Mouse (Mus musculus) neural tube, embryonic 12.5 days (tissue): ENCODE data around the gene Vmn2r85. TPM values are rescaled to one million over a fixed set of nuclear protein-coding genes. Genes with fewer than 3 reads are reported as not detected.

Experiments used
- ATAC-seq: fragments of 200-750 bp; cut with Nextera tagmentation; 2 replicates; pipeline ENCODE4 v1.8.0; 2017; ENCODE audit warnings: low read depth, mild to moderate bottlenecking, moderate TSS enrichment, moderate library complexity; ENCODE audit not compliant: low FRiP score
- H3K27ac ChIP-seq: fragments of 300-500 bp; sonication (generic); 2 replicates; pipeline ENCODE4 v1.5.1; 2016
- H3K27me3 ChIP-seq: fragments of 300-500 bp; sonication (generic); replicated peaks from 2 replicates; pipeline ENCODE4 v1.6.1; 2016; ENCODE audit warnings: mild to moderate bottlenecking
- H3K36me3 ChIP-seq: fragments of 300-500 bp; sonication (generic); 2 replicates; pipeline ENCODE4 v1.6.1; 2016; ENCODE audit warnings: mild to moderate bottlenecking
- H3K4me1 ChIP-seq: fragments of 300-500 bp; sonication (generic); 2 replicates; pipeline ENCODE4 v1.6.1; 2016
- H3K4me2 ChIP-seq: fragments of 300-500 bp; sonication (generic); replicated peaks from 2 replicates; pipeline ENCODE4 v1.6.1; 2016; ENCODE audit warnings: mild to moderate bottlenecking
- H3K4me3 ChIP-seq: fragments of 300-500 bp; sonication (generic); 2 replicates; pipeline ENCODE4 v1.5.1; 2016
- H3K9ac ChIP-seq: fragments of 300-500 bp; sonication (generic); 2 replicates; pipeline ENCODE4 v1.6.1; 2016; ENCODE audit warnings: mild to moderate bottlenecking
- H3K9me3 ChIP-seq: fragments of 300-500 bp; sonication (generic); 2 replicates; pipeline ENCODE4 v1.6.1; 2016; ENCODE audit warnings: mild to moderate bottlenecking
- WGBS: fragments of 180-500 bp; shearing (Covaris S2); methylation state at CpG from one replicate; pipeline ENCODE4 v1.1.7; 2016; 5-methylcytosine and 5-hydroxymethylcytosine counted together
- polyA plus RNA-seq: library from polyadenylated mRNA; unstranded; fragments of >200 nt; fragmentation: Nextera tagmentation; extraction: Ambion mirVana; gene quantifications from 2 replicates; pipeline ENCODE4 v1.2.1, GENCODE M21; 2016

Gene Vmn2r85
- polyA plus RNA-seq, 1 experiment from 2014 or later = not detected

DNA sequence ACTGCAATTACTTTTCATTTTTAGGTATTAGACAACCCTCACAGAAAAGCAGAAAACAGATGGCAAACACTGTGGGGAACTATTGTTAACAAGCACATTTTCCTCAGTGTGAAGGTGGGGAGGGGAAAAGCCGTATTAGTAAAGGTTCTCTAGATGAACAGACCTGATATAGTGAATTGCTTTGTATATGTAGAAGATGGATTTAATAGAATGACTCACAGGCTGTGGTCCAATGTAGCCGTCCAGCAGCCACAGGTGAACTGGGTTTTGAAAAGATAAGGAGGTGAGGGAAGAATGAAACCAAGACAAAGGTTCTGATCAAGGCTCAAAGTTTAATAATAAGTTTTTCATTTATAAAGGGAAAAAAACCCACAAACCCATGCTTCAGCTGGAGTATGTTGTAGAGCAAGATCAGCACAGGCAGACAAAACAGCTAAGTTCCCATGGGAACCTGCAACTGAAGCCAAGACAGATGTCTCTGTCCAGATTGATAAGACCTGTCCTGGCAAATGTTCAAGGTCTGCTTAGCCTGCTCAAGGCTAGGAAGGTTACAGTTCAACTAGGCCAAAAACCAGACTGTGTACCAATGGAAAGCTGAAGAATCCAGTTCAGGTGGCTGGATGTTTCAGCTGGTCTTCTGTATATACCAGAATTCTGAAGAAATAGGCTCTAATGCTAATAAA, 56.9 kb downstream of the Vmn2r85 start:
- Histone ChIP-seq H3K4me2 (no peak overlapping the region), H3K36me3 (no peaks in the 10 kb centered on the region), H3K4me3 (no peak overlapping the region), H3K9ac (no peak overlapping the region), H3K27ac (no peak overlapping the region), H3K27me3 (no peaks in the 10 kb centered on the region), H3K9me3 (no peaks in the 10 kb centered on the region), H3K4me1 (no peaks in the 10 kb centered on the region)
- ATAC-seq = no peak
- 90% methylated on average over 2 of the region's 2 CpGs for WGBS

DNA sequence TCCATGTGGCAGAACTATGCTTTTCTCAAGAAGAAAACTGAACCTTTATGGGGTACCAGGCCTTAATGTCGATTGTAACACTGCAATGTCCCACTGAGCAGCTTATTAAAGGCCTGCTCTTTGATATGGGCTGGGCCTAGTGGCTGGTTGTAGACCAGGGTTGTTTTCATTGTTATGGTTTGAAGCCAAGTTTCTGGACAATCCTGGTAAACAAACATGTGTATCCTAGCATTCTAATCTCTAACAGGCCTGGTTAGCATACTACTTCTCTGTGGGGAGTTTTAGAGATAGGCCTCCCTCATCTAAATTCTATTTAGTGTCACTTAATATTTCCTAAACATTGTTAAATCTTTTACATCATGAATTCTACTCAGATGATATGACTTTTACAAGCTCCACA, 57.9 kb downstream of the Vmn2r85 start:
- Histone ChIP-seq H3K4me1 (no peaks in the 10 kb centered on the region), H3K36me3 (no peaks in the 10 kb centered on the region), H3K9me3 (no peaks in the 10 kb centered on the region), H3K9ac (no peak overlapping the region), H3K27me3 (no peaks in the 10 kb centered on the region), H3K27ac (no peak overlapping the region), H3K4me2 (no peak overlapping the region), H3K4me3 (no peak overlapping the region)
- no peak for ATAC-seq
- WGBS = 62% methylated on average over 1 of the region's 1 CpGs

DNA sequence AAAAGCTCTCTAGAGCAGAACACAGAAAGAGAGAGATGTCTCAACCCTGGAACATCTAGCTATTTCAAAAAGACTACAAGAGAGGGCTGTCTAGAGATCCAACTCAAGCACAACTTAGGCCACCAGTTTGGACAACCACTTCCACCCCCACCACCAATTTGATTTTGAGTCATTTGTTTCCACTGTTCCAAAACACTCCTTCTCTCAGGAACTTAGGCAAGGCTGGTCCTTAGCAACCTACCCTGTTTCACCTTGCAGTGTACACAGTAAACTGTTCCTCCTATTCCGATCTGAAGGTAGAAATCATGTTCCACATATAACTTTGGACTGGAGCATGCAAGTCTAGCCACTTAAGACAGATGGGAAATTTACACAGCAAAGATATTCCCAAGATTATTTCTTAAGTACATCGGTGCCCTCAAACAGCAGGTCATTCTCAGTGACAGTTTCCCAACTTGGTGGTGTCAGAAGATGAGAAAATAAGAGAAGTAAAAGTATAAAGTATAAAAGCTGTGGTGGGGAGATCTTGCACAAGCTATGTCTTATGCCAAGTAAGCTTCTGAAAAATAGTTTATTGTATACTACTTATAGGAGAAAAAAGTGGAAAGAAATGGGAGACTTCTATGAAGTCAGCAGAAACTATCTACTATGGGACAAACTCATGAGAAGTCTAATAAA, 59.4 kb downstream of the Vmn2r85 start:
- Histone ChIP-seq H3K9me3 (no peaks in the 10 kb centered on the region), H3K27me3 (no peaks in the 10 kb centered on the region), H3K4me2 (no peak overlapping the region), H3K36me3 (no peaks in the 10 kb centered on the region), H3K4me3 (no peak overlapping the region), H3K4me1 (no peaks in the 10 kb centered on the region), H3K27ac (no peak overlapping the region), H3K9ac (no peak overlapping the region)
- ATAC-seq = no peak
- 90% methylated on average over 2 of the region's 2 CpGs for WGBS

DNA sequence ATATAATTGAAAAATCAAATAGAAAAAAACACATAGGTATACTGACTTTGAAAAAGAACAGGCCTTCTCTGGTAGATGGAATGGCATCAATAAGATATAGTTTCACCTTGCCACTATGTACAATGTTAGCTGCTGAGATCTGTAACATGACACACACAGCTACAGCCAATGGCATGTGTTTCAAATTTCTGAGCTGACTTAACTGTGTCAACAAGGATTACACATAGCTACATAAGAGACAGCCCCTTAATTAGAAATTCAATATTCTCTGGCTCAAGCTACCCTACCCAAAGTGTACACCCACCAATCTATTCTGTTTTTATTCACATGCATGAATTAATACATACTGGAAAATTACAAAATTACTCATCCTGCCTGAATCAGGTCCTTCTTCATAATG, 61.1 kb downstream of the Vmn2r85 start:
- no peak overlapping the region for H3K9ac ChIP-seq
- H3K36me3 ChIP-seq = no peaks in the 10 kb centered on the region
- no peaks in the 10 kb centered on the region for H3K4me1 ChIP-seq
- ATAC-seq = no peak
- no peak overlapping the region for H3K4me2 ChIP-seq
- H3K9me3 ChIP-seq = no peaks in the 10 kb centered on the region
- no peak overlapping the region for H3K4me3 ChIP-seq
- H3K27me3 ChIP-seq = no peaks in the 10 kb centered on the region
- H3K27ac ChIP-seq = no peak overlapping the region

DNA sequence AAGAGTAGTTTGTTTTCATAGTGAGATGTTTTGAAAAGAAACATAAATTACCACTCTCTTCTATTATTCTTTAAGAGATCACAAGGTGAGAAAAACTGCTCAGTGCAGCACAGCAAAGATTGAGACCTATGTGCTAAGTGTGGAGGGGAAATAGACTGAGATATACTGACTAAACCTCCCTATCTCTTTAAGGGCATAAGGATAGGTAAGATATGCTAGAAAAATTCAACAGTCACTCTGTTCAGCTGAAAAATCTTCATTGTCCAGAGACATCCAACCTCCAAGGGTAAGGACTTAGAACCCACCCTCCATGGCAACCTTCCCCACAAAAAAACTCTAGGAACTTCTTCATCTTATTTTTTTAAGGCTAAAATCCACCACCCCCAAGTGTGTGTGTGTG, 64.7 kb downstream of the Vmn2r85 start:
- Histone ChIP-seq H3K27ac (no peak overlapping the region), H3K4me2 (no peak overlapping the region), H3K27me3 (no peaks in the 10 kb centered on the region), H3K4me1 (no peaks in the 10 kb centered on the region), H3K36me3 (no peaks in the 10 kb centered on the region), H3K9ac (no peak overlapping the region), H3K9me3 (no peaks in the 10 kb centered on the region), H3K4me3 (no peak overlapping the region)
- ATAC-seq = no peak

Other genes starting within 250 kb of the Vmn2r85 start
- gene Olfr826, start 245.5 kb downstream of the Vmn2r85 start, polyA plus RNA-seq = not detected in 2 replicates
- not detected in 2 replicates for gene Olfr827, start 215.3 kb downstream of the Vmn2r85 start, polyA plus RNA-seq
- gene Neurod4, start 149.5 kb downstream of the Vmn2r85 start, polyA plus RNA-seq = 24.2 and 27.6 TPM in 2 replicates
- 0.27 and 0.44 TPM in 2 replicates for gene Tespa1, start 106.8 kb downstream of the Vmn2r85 start, polyA plus RNA-seq
- gene Vmn2r84, start 35.4 kb downstream of the Vmn2r85 start, polyA plus RNA-seq = 0.01 TPM in 1 of 2 replicates, not detected in the other
- gene Vmn2r86, start 26.3 kb upstream of the Vmn2r85 start, polyA plus RNA-seq = not detected in 2 replicates
- gene Vmn2r87, start 67.7 kb upstream of the Vmn2r85 start, polyA plus RNA-seq = 0.13 TPM in 1 of 2 replicates, not detected in the other